9 mouse cellular contexts compared by ENCODE assay signal in the genomic region with DNA sequence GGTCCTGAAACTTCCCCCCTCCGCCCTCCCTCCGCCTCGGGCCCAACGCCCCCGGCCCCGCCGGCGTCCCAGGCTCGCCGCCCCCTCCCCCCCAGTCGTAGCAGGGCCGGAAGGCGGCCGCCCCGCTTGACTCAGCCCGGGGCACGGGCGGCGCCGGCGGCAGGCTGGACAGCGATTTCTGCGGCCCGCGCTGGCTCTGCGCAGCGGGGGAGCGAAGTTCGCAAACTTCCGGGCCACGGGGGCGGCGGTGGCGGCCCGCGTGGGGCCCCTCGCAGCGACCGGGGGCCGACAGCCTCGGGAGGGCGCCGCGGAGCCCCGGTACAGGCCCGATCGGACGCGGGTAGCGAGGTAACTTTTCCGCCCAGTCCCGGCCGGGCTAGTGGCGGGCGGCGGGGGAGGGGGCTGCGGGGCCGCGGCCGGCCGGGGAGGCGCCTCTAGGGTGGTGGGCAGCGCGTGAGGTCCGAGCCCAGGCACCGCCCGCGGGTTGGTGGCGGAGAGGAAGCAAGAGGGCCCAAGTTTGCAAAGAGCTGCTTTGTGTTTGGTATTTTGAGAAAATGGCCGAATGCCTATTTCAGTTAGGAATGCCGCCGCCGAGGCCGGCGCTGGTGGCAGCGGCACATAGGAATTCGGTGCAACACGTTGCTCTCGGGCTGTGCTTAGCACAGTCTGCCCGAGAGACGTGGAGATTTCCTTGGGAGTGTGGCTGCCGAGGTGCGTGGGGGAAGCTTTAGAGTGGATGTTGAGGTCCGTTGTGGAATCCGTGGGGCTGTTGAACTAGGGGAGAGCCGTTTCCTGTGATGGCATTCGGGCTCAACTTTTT. TPM values are rescaled to one million over a fixed set of nuclear protein-coding genes. Genes with fewer than 3 reads are reported as not detected.
A peak's percentile ranks its signal among the peaks of the same experiment; 100 is the strongest.
DNase-seq lines count a peak whose midpoint lies in the region; ATAC-seq and TF ChIP-seq lines count a peak whose summit lies in the region.
"Had no signal": no experiment of that assay in that cellular context is flagged by ENCODE, and none has a peak within 500 bp of the region (broad histone marks: within the 10 kb centered on the region; RNA-seq: fewer than 3 reads in every experiment).

No protein-coding gene starts in this region.

- H3K27ac ChIP-seq in hindbrain, embryonic 12.5 days: peak overlapping the region; percentile 91

- WGBS in hindbrain, embryonic 12.5 days: 1% methylated on average over 67 of the region's 87 CpGs

- no peak for ATAC-seq in G1E (ENCODE audit: extremely low read depth, insufficient number of reproducible peaks, low FRiP score, poor library complexity, severe bottlenecking)
- ATAC-seq in hindbrain, embryonic 12.5 days (ENCODE audit: low FRiP score): peak; percentile 62
- ATAC-seq in megakaryocyte progenitor cell, adult 5-6 weeks (replicated peaks; ENCODE audit: poor library complexity): peak; percentile 13

- peak overlapping the region; percentile 88 for H3K4me3 ChIP-seq in G1E (ENCODE audit: low read depth, low read length)
- peak overlapping the region; percentile 91 for H3K4me3 ChIP-seq in hindbrain, embryonic 12.5 days

- H3K9ac ChIP-seq in hindbrain, embryonic 12.5 days: peak overlapping the region; percentile 84

- no peak for TF ChIP-seq POLR2A in brain, embryonic 14.5 days (IDR thresholded peaks at IDR 0.05; ENCODE audit: borderline replicate concordance, extremely low read depth, insufficient read depth, insufficient read length, poor library complexity, severe bottlenecking)

- H3K9me3 ChIP-seq in G1E (replicated peaks): peaks cover 4% of the 10 kb centered on the region
- no peaks in the 10 kb centered on the region for H3K9me3 ChIP-seq in hindbrain, embryonic 12.5 days (replicated peaks)

- TF ChIP-seq CTCF in G1E (IDR thresholded peaks at IDR 0.05; ENCODE audit: low read depth, low read length): no peak
- TF ChIP-seq CTCF in brain, embryonic 14.5 days (IDR thresholded peaks at IDR 0.05; ENCODE audit: borderline replicate concordance, extremely low read depth, insufficient read depth, insufficient read length): no peak

- peaks cover 35% of the 10 kb centered on the region for H3K36me3 ChIP-seq in G1E (replicated peaks)
- H3K36me3 ChIP-seq in hindbrain, embryonic 12.5 days: peaks cover 25% of the 10 kb centered on the region

- H3K27me3 ChIP-seq in G1E (ENCODE audit: insufficient read depth, low read length): no peaks in the 10 kb centered on the region
- H3K27me3 ChIP-seq in hindbrain, embryonic 12.5 days: peaks cover 7% of the 10 kb centered on the region

- intact Hi-C loops in left cerebral cortex, postnatal 36 days (cut with DNase I): loop anchor here (1.0 kb wide), 1 partner anchor 44 kb away; a partner anchor contains a TSS

- peak; percentile 70 for DNase-seq in G1E (ENCODE audit: low spot score)
- peak; percentile 68 for DNase-seq in brain, embryonic 14.5 days (ENCODE audit: low read depth)
- DNase-seq in forelimb bud, embryonic 11.5 days (ENCODE audit: low read depth, low spot score): peak; percentile 58
- DNase-seq in left cerebral cortex, postnatal 36 days (ENCODE audit: low spot score in 2 of 2): peak; percentile 38 to 43
- DNase-seq in right cerebral cortex, postnatal 25 days: peak; percentile 23
- DNase-seq in yolk sac, embryonic 10.5 days (ENCODE audit: low spot score): peak; percentile 75

- H3K4me1 ChIP-seq in G1E (ENCODE audit: insufficient read depth, low read depth, low read length): peaks cover 32% of the 10 kb centered on the region
- H3K4me1 ChIP-seq in hindbrain, embryonic 12.5 days: peaks cover 10% of the 10 kb centered on the region; the same call in 1 of the 2 replicates

- H3K4me2 ChIP-seq in hindbrain, embryonic 12.5 days (replicated peaks): peak overlapping the region; percentile 86

RNA-seq across cellular contexts. Expression of a gene that starts 1.0 kb away (rescaled TPM):
- 46.7 and 48.9 TPM in 2 replicates for total RNA-seq in G1E (2014; fragmentation: Nextera tagmentation)
- 43.4 and 52.1 TPM in 2 replicates for total RNA-seq in G1E (2017)
- polyA plus RNA-seq in G1E (2012): 7.1 and 8.3 TPM in 2 replicates
- polyA plus RNA-seq in brain, embryonic 14.5 days (2012; rRNA removed): 7.0 and 8.8 TPM in 2 replicates
- polyA plus RNA-seq in hindbrain, embryonic 12.5 days (2016; fragmentation: Nextera tagmentation; extraction: Ambion mirVana): 27.9 and 28.7 TPM in 2 replicates
- total RNA-seq in left cerebral cortex, postnatal 36 days (2021): 1 to 10 TPM; 3.4 to 3.6 TPM
- total RNA-seq in megakaryocyte progenitor cell, adult 5-6 weeks (2015): 28.3 and 32.2 TPM in 2 replicates
- total RNA-seq in megakaryocyte progenitor cell, adult 5-6 weeks (2017): 43.3 and 47.9 TPM in 2 replicates

RNA-seq across cellular contexts. Expression of a gene that starts 43.6 kb away (rescaled TPM):
- total RNA-seq in G1E (2014; fragmentation: Nextera tagmentation) (51.1 and 53.2 TPM in 2 replicates), G1E (2017) (6.3 and 12.0 TPM in 2 replicates)
- 35.1 and 35.2 TPM in 2 replicates for polyA plus RNA-seq in G1E (2012)
- 24.0 and 26.4 TPM in 2 replicates for polyA plus RNA-seq in brain, embryonic 14.5 days (2012; rRNA removed)
- 32.8 and 35.5 TPM in 2 replicates for polyA plus RNA-seq in hindbrain, embryonic 12.5 days (2016; fragmentation: Nextera tagmentation; extraction: Ambion mirVana)
- total RNA-seq in left cerebral cortex, postnatal 36 days (2021): 10 to 100 TPM; 24.0 to 26.4 TPM
- 58.5 and 59.2 TPM in 2 replicates for total RNA-seq in megakaryocyte progenitor cell, adult 5-6 weeks (2015)
- total RNA-seq in megakaryocyte progenitor cell, adult 5-6 weeks (2017): 16.8 and 17.9 TPM in 2 replicates

RNA-seq across cellular contexts. Expression of a gene that starts 43.7 kb away (rescaled TPM):
- total RNA-seq in G1E (2014; fragmentation: Nextera tagmentation) (148 and 198 TPM in 2 replicates), G1E (2017) (163 and 179 TPM in 2 replicates)
- polyA plus RNA-seq in G1E (2012): 2.4 and 3.7 TPM in 2 replicates
- polyA plus RNA-seq in brain, embryonic 14.5 days (2012; rRNA removed): 59.4 and 60.6 TPM in 2 replicates
- 80.1 and 87.0 TPM in 2 replicates for polyA plus RNA-seq in hindbrain, embryonic 12.5 days (2016; fragmentation: Nextera tagmentation; extraction: Ambion mirVana)
- 10 to 100 TPM; 45.6 to 45.8 TPM for total RNA-seq in left cerebral cortex, postnatal 36 days (2021)
- 95.0 and 110 TPM in 2 replicates for total RNA-seq in megakaryocyte progenitor cell, adult 5-6 weeks (2015)
- total RNA-seq in megakaryocyte progenitor cell, adult 5-6 weeks (2017): 138 and 151 TPM in 2 replicates

RNA-seq across cellular contexts. Expression of a gene that starts 55.0 kb away (rescaled TPM):
- total RNA-seq in G1E (2014; fragmentation: Nextera tagmentation): not detected in 2 replicates
- total RNA-seq in G1E (2017): not detected in 2 replicates
- not detected in 2 replicates for polyA plus RNA-seq in G1E (2012)
- 0.26 and 0.74 TPM in 2 replicates for polyA plus RNA-seq in brain, embryonic 14.5 days (2012; rRNA removed)
- 1.5 TPM in 2 replicates for polyA plus RNA-seq in hindbrain, embryonic 12.5 days (2016; fragmentation: Nextera tagmentation; extraction: Ambion mirVana)
- not detected for total RNA-seq in left cerebral cortex, postnatal 36 days (2021)
- total RNA-seq in megakaryocyte progenitor cell, adult 5-6 weeks (2015): 0.76 TPM in 1 of 2 replicates, not detected in the other
- total RNA-seq in megakaryocyte progenitor cell, adult 5-6 weeks (2017): 0.79 TPM in 1 of 2 replicates, not detected in the other
- total RNA-seq: hematopoietic stem cell, adult 5-6 weeks had no signal

Comparison
In these comparisons a context has a peak if more than half of its experiments do, and no peak if none do; other contexts are left out.
1. DNase-seq: peak in every context shown above with its lines; median percentile 75 in yolk sac, embryonic 10.5 days; 70 in G1E; 68 in brain, embryonic 14.5 days; 58 in forelimb bud, embryonic 11.5 days; 40 in left cerebral cortex, postnatal 36 days; 23 in right cerebral cortex, postnatal 25 days.
2. RNA of a gene that starts 1.0 kb away (total RNA-seq): 43.4 to 52.1 TPM in G1E and 28.3 to 47.9 TPM in megakaryocyte progenitor cell, adult 5-6 weeks; 3.4 to 3.6 TPM in left cerebral cortex, postnatal 36 days; every median in the first group is over 4 times any median in the second.